Mouse (Mus musculus): ENCODE results near the gene Dgkg. TPM values are rescaled to one million over a fixed set of nuclear protein-coding genes. Genes with fewer than 3 reads are reported as not detected.

Dgkg gene
- total RNA-seq, 2 experiments from 2014 or later, result 0.82 to 0.94 TPM

DNA sequence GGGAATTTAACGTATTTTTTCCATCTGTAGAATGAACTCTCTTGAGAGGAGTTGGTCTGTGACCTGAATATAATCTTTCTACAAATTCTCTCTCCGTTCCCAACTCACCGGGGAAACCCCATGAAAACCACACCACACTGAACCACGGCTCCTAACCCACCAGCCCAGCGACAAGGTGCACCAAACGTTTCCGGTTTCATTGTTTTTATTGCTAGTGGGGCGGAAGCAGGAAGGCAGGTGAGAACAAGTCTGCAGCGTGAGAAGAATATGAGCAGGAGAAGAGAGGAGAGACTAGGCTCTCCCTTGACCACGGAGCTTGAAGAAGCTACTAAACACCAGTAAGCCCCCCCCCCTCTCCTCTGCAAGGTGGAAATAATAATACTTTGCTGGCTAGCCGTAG, 190.6 kb downstream of the Dgkg start:
- intact Hi-C loops (cut with DNase I; ENCODE audit: low total_unique reads), result no loop called here

GRCm38 (mm10) chr16:22462220-22462619, 194.8 kb downstream of the Dgkg start:
- intact Hi-C loops (cut with DNase I; ENCODE audit: low total_unique reads), result no loop called here
- no peak for DNase-seq

More for the DNA sequence above, 190.6 kb downstream of the Dgkg start:
- no peak for DNase-seq

DNA sequence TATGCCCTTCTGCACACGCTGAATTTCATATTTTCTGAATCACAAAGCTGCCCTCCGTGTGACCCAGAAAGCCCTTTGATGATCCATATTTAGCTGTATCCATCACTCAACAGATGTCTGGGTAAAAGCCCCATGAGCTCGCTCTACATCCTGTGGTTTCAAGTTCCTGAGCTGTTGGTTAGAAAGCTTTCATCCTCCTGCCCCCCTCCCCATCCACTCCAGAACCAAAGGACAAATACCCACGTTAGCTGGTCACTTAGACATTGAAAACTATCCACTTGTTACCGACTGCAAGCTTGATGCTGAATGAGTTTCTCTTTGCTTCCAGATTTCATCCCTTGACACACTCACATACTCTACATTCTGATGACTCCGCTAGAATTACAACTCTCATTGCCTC, 195.3 kb downstream of the Dgkg start:
- intact Hi-C loops (cut with DNase I; ENCODE audit: low total_unique reads), result no loop called here
- no peak for DNase-seq

DNA sequence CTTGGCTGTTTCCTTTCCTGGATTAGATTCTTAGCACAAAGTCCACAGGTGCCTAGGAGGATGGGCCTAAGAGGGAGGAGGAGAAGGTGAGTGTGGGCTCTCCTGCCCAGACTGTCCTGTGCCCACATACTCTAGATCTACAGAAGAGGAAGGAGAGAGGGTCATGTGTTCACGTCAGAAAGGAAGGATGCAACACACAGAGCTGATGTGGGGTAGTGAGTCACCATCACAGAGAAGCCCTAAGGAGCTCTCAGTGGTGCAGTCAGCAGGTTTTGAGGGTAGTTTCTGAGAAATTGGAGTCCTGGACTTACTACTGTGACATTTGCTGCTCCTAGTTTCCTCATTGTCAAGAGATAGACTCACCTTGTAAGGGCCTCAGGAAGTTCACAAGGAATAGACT, 196.1 kb downstream of the Dgkg start:
- intact Hi-C loops (cut with DNase I; ENCODE audit: low total_unique reads), result no loop called here
- DNase-seq, result no peak

GRCm38 (mm10) chr16:22452082-22452481, 204.9 kb downstream of the Dgkg start:
- DNase-seq, result no peak
- intact Hi-C loops (cut with DNase I; ENCODE audit: low total_unique reads), result no loop called here

DNA sequence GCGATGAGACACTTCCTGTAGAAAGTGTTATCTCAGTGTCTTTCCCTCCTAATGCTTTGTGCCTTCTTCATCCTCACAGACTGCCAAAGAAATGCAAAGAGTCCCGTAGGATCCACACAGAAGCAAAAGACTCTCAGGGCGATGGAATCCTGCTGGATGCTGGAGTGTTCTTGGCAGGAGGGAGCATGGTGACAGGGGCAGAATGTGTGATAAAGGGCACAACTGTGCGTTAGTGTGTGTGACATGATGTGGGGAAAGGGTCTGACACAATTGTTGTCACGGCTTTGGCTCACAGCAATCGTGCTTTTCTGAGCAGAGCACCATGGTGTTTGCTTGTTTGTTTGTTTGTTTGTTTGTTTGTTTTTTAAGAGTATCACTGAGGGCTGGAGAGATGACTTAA, 208.9 kb downstream of the Dgkg start:
- intact Hi-C loops (cut with DNase I; ENCODE audit: low total_unique reads), result no loop called here
- DNase-seq, result no peak

DNA sequence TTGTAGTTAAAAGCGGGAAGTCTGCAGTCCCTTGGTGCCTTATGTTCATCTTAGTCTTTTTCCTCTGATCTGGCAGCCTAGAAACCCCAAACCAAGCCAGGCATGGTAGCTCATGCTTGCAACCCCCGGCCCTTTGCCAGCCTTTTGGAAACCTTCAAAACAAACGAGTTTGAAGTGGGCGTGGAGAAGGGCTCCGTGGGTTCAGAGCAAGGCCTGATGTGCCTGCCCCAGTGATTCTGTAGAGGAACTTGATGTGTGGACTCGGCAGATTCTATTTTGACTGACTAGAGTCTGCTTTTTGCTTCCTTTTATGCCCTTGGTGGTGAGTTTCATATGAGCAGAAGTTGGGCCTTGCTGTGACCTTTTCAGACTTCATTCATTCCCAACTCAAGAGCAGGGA, 212.2 kb downstream of the Dgkg start:
- DNase-seq, result no peak
- intact Hi-C loops (cut with DNase I; ENCODE audit: low total_unique reads), result loop anchor here (5.0 kb wide), 1 partner anchor 103 kb away; no protein-coding TSS in a partner anchor

GRCm38 (mm10) chr16:22442202-22442601, 214.8 kb downstream of the Dgkg start:
- intact Hi-C loops (cut with DNase I; ENCODE audit: low total_unique reads), result loop anchor here (5.0 kb wide), 1 partner anchor 105 kb away; no protein-coding TSS in a partner anchor

GRCm38 (mm10) chr16:22441317-22441716, 215.7 kb downstream of the Dgkg start:
- intact Hi-C loops (cut with DNase I; ENCODE audit: low total_unique reads), result loop anchor here (5.0 kb wide), 1 partner anchor 106 kb away; no protein-coding TSS in a partner anchor
- DNase-seq, result no peak

More at GRCm38 (mm10) chr16:22442202-22442601, 214.8 kb downstream of the Dgkg start:
- DNase-seq, result no peak

GRCm38 (mm10) chr16:22440269-22440668, 216.8 kb downstream of the Dgkg start:
- intact Hi-C loops (cut with DNase I; ENCODE audit: low total_unique reads), result loop anchor here (5.0 kb wide), 1 partner anchor 107 kb away; no protein-coding TSS in a partner anchor
- DNase-seq, result peak; percentile 50

- DNase-seq, result peak; percentile 99
- intact Hi-C loops (cut with DNase I; ENCODE audit: low total_unique reads), result loop anchor here (5.0 kb wide), 1 partner anchor 108 kb away; no protein-coding TSS in a partner anchor
Observed at GRCm38 (mm10) chr16:22439499-22440177, 217.4 kb downstream of the Dgkg start, which contains the start of gene Etv5. TSS of gene Etv5 (minus strand) at chr16:22439719.

- intact Hi-C loops (cut with DNase I; ENCODE audit: low total_unique reads), result no loop called here
- DNase-seq, result peak; percentile 76
Observed at GRCm38 (mm10) chr16:22438441-22439373, 218.3 kb downstream of the Dgkg start.

DNA sequence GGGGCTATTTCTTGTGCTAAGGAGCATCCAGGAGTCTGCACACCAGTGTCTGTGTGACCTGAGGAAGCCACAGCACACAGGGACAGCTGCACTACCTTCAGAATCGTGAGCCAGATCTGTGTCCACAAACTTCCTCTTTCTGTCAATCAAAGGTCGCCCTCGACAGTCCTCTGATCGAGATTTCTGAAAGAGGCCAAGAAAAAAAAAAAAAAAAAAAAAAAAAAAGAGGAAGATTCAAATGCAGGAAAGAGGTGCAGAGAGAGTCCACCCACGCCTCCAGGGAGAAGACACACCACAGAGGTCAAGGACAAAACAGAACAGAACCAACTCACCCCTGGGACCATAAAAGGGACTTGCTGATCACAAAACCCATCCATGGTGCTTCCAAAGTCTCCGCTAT, 220.9 kb downstream of the Dgkg start:
- DNase-seq, result no peak
- intact Hi-C loops (cut with DNase I; ENCODE audit: low total_unique reads), result no loop called here

DNA sequence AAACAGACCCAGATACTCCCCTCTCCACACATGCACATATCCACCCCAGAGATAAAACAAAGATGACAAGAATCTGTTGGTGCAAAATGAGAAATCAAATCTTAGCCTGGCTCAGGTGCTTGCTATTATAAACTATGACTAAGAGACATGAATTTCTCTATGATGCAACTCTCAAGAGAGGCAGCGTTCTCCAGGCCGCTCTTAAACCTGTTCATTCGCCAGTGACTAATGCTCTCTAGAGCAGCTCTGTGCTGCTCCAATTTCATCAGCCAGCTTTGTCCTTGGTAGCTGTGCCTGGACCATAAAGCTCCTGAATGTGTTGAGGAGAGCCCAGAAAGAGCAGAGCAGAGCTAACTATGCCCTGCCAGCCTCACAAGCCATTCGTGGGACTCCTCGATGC, 222.5 kb downstream of the Dgkg start:
- DNase-seq, result no peak
- intact Hi-C loops (cut with DNase I; ENCODE audit: low total_unique reads), result no loop called here

- DNase-seq, result no peak
- intact Hi-C loops (cut with DNase I; ENCODE audit: low total_unique reads), result no loop called here
Observed at GRCm38 (mm10) chr16:22433944-22434343, 223.1 kb downstream of the Dgkg start.

DNA sequence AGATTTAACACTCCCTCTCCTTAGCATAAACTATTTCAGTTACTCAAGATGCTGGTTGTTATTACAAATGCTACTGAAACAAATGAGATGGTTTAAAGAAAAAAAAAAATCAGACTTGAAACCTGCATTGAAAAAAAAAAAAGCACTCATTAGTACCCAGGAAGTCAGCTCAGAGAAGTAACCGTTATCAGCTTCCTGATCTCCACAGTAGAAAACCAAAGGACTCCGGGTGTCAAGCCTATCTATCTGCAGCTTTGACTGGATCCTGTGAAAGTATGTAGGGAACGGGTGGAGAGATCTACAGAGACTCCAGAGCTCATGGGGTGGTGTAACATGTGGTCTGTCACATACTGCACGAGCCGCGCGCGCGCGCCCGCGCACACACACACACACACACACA, 225.2 kb downstream of the Dgkg start:
- intact Hi-C loops (cut with DNase I; ENCODE audit: low total_unique reads), result no loop called here
- DNase-seq, result no peak

DNA sequence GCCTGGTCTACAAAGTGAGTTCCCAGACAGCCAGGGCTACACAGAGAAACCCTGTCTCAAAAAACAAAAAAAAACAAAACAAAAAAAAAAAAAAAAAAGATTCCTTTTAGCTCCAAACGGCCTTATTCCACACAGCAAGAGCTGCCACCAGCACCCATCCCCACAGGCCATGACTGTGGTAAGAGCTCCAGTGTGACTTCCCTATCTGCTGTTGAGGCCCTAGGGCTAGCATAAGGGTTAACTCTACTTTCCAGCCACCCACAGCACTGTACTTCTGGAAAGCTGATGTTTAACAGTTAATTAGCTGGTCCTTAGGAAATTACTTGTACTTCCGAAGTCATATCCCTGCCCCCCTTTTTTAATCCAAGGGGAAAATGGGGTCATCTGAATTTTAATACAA, 225.7 kb downstream of the Dgkg start:
- intact Hi-C loops (cut with DNase I; ENCODE audit: low total_unique reads), result no loop called here
- DNase-seq, result no peak

- DNase-seq, result peak; percentile 31
- intact Hi-C loops (cut with DNase I; ENCODE audit: low total_unique reads), result no loop called here
Observed at GRCm38 (mm10) chr16:22430211-22430951, 226.6 kb downstream of the Dgkg start.

- intact Hi-C loops (cut with DNase I; ENCODE audit: low total_unique reads), result no loop called here
- no peak for DNase-seq
Observed at GRCm38 (mm10) chr16:22429377-22429776, 227.6 kb downstream of the Dgkg start.
